Mouse (Mus musculus): ENCODE measurements around the gene Ppp6r2. TPM values are rescaled to one million over a fixed set of nuclear protein-coding genes. Genes with fewer than 3 reads are reported as not detected.

The Ppp6r2 gene
- total RNA-seq, 2 experiments from 2014 or later: 53.8 to 57.6 TPM

GRCm38 (mm10) chr15:89249063-89249462 is 37.7 kb downstream of the Ppp6r2 start:
- no peak for DNase-seq (ENCODE audit: low spot score in 2 of 2)

- DNase-seq (ENCODE audit: low spot score in 2 of 2): no peak
Measured at GRCm38 (mm10) chr15:89255330-89255729, 44.0 kb downstream of the Ppp6r2 start.

GRCm38 (mm10) chr15:89258997-89259396 is 47.6 kb downstream of the Ppp6r2 start:
- DNase-seq (ENCODE audit: low spot score in 2 of 2): no peak

GRCm38 (mm10) chr15:89264485-89264884 is 53.1 kb downstream of the Ppp6r2 start:
- no peak for DNase-seq (ENCODE audit: low spot score in 2 of 2)

- DNase-seq (ENCODE audit: low spot score in 2 of 2): no peak
Measured at GRCm38 (mm10) chr15:89275497-89275896, 64.1 kb downstream of the Ppp6r2 start.

GRCm38 (mm10) chr15:89277366-89277765 is 66.0 kb downstream of the Ppp6r2 start:
- DNase-seq (ENCODE audit: low spot score in 2 of 2): no peak

GRCm38 (mm10) chr15:89282546-89282945 is 71.2 kb downstream of the Ppp6r2 start:
- DNase-seq (ENCODE audit: low spot score in 2 of 2): no peak

- no peak for DNase-seq (ENCODE audit: low spot score in 2 of 2)
Measured at GRCm38 (mm10) chr15:89284094-89284493, 72.7 kb downstream of the Ppp6r2 start.

- no peak for DNase-seq (ENCODE audit: low spot score in 2 of 2)
Measured at GRCm38 (mm10) chr15:89285004-89285403, 73.7 kb downstream of the Ppp6r2 start.

- DNase-seq (ENCODE audit: low spot score in 2 of 2): no peak
Measured at GRCm38 (mm10) chr15:89285478-89285877, 74.1 kb downstream of the Ppp6r2 start.

GRCm38 (mm10) chr15:89286114-89286513 is 74.8 kb downstream of the Ppp6r2 start:
- DNase-seq (ENCODE audit: low spot score in 2 of 2): no peak

- DNase-seq (ENCODE audit: low spot score in 2 of 2): no peak
Measured at GRCm38 (mm10) chr15:89286582-89286981, 75.2 kb downstream of the Ppp6r2 start.

GRCm38 (mm10) chr15:89288227-89288767 is 76.9 kb downstream of the Ppp6r2 start:
- DNase-seq (ENCODE audit: low spot score in 2 of 2): no peak

- DNase-seq (ENCODE audit: low spot score in 2 of 2): no peak
Measured at GRCm38 (mm10) chr15:89289455-89289854, 78.1 kb downstream of the Ppp6r2 start.

- DNase-seq (ENCODE audit: low spot score in 2 of 2): no peak
Measured at GRCm38 (mm10) chr15:89291521-89291920, 80.2 kb downstream of the Ppp6r2 start.

GRCm38 (mm10) chr15:89292795-89293194 is 81.4 kb downstream of the Ppp6r2 start:
- no peak for DNase-seq (ENCODE audit: low spot score in 2 of 2)

GRCm38 (mm10) chr15:89293778-89294177 is 82.4 kb downstream of the Ppp6r2 start:
- DNase-seq (ENCODE audit: low spot score in 2 of 2): no peak

GRCm38 (mm10) chr15:89295580-89296165 is 84.3 kb downstream of the Ppp6r2 start:
- no peak for DNase-seq (ENCODE audit: low spot score in 2 of 2)

- DNase-seq (ENCODE audit: low spot score in 2 of 2): no peak
Measured at GRCm38 (mm10) chr15:89296465-89296864, 85.1 kb downstream of the Ppp6r2 start.

- no peak for DNase-seq (ENCODE audit: low spot score in 2 of 2)
Measured at GRCm38 (mm10) chr15:89297695-89298094, 86.3 kb downstream of the Ppp6r2 start.

GRCm38 (mm10) chr15:89300180-89300579 is 88.8 kb downstream of the Ppp6r2 start:
- DNase-seq (ENCODE audit: low spot score in 2 of 2): no peak

- no peak for DNase-seq (ENCODE audit: low spot score in 2 of 2)
Measured at GRCm38 (mm10) chr15:89300600-89300999, 89.2 kb downstream of the Ppp6r2 start.

GRCm38 (mm10) chr15:89305966-89306365 is 94.6 kb downstream of the Ppp6r2 start:
- DNase-seq (ENCODE audit: low spot score in 2 of 2): no peak
